ENCODE assay signal across 10 mouse cellular contexts in genomic region chr11:72712721-72713120, GRCm38 (mm10). TPM values are rescaled to one million over a fixed set of nuclear protein-coding genes. Genes with fewer than 3 reads are reported as not detected.
DNase-seq lines count a peak whose midpoint lies in the region.
"Had no signal": no experiment of that assay in that cellular context is flagged by ENCODE, and none has a peak within 500 bp of the region (broad histone marks: within the 10 kb centered on the region; RNA-seq: fewer than 3 reads in every experiment).

No protein-coding gene starts in this region.

- H3K27me3 ChIP-seq in embryonic facial prominence, embryonic 10.5 days (replicated peaks; ENCODE audit: low read depth, poor library complexity, severe bottlenecking): no peaks in the 10 kb centered on the region

- H3K9me3 ChIP-seq in embryonic facial prominence, embryonic 10.5 days: no peaks in the 10 kb centered on the region
- H3K9me3 ChIP-seq: forebrain, embryonic 10.5 days had no signal

- peaks cover 54% of the 10 kb centered on the region for H3K36me3 ChIP-seq in embryonic facial prominence, embryonic 10.5 days (replicated peaks)

- H3K4me3 ChIP-seq in embryonic facial prominence, embryonic 10.5 days: no peak overlapping the region
- H3K4me3 ChIP-seq: forebrain, embryonic 10.5 days had no signal

- 96% methylated on average over 5 of the region's 5 CpGs for WGBS in embryonic facial prominence, embryonic 10.5 days

- DNase-seq in gastrocnemius, postnatal 10 days: peak; percentile 14
- no peak for DNase-seq in gastrocnemius, postnatal 14 days
- peak; percentile 15 for DNase-seq in MN1 (ENCODE audit: low spot score)
- DNase-seq in frontal cortex, postnatal 14 days (ENCODE audit: low spot score in 2 of 2): peak; percentile 28 to 49
- DNase-seq in left cerebral cortex, postnatal 14 days (ENCODE audit: low spot score in 2 of 2): peak; percentile 67 to 75
- no peak for DNase-seq in embryonic facial prominence, embryonic 10.5 days (ENCODE audit: low spot score)
- no peak for DNase-seq in lung, postnatal 4 days
- no peak for DNase-seq in embryo, embryonic 9.5 days (ENCODE audit: extremely low spot score)
- DNase-seq: liver, postnatal 0 days had no signal

- intact Hi-C loops in gastrocnemius, postnatal 14 days (cut with DNase I; ENCODE audit: low total_unique reads): no loop called here
- intact Hi-C loops in left cerebral cortex, postnatal 14 days (cut with DNase I): no loop called here

- H3K27ac ChIP-seq in embryonic facial prominence, embryonic 10.5 days (replicated peaks): no peak overlapping the region
- H3K27ac ChIP-seq: forebrain, embryonic 10.5 days had no signal

- no peaks in the 10 kb centered on the region for H3K4me1 ChIP-seq in embryonic facial prominence, embryonic 10.5 days
- H3K4me1 ChIP-seq: forebrain, embryonic 10.5 days had no signal

RNA-seq across cellular contexts. Expression of gene Ankfy1, which starts 22.9 kb away (rescaled TPM):
- 10 to 100 TPM; 17.0 to 21.9 TPM for total RNA-seq in gastrocnemius, postnatal 10 days (2021)
- 10 to 100 TPM; 10.6 to 13.1 TPM for total RNA-seq in gastrocnemius, postnatal 14 days (2021)
- 10 to 100 TPM; 30.5 to 33.9 TPM for total RNA-seq in left cerebral cortex, postnatal 14 days (2021)
- polyA plus RNA-seq in embryonic facial prominence, embryonic 10.5 days (2016; fragmentation: Nextera tagmentation; extraction: Ambion mirVana): 26.3 and 26.5 TPM in 2 replicates

Comparison
In these comparisons a context has a peak if more than half of its experiments do, and no peak if none do; other contexts are left out.
1. DNase-seq: peak in gastrocnemius, postnatal 10 days (single experiment), MN1 (single experiment), frontal cortex, postnatal 14 days (2 of 2) and left cerebral cortex, postnatal 14 days (2 of 2); none in gastrocnemius, postnatal 14 days (single experiment), embryonic facial prominence, embryonic 10.5 days (single experiment), lung, postnatal 4 days (0 of 2) and embryo, embryonic 9.5 days (single experiment).